Mouse (Mus musculus): Measurements from ENCODE around the gene Apol6.

The Apol6 gene

GRCm38 (mm10) chr15:77034526-77034925, 10.0 kb upstream of the Apol6 start:
- WGBS, result 73% methylated on average over 6 of the region's 6 CpGs

GRCm38 (mm10) chr15:77035643-77036042, 8.9 kb upstream of the Apol6 start:
- WGBS, result 89% methylated on average over 3 of the region's 3 CpGs

GRCm38 (mm10) chr15:77036320-77036988, 8.1 kb upstream of the Apol6 start:
- WGBS, result 73% methylated on average over 11 of the region's 11 CpGs

- 44% methylated on average over 2 of the region's 2 CpGs for WGBS
Observed at GRCm38 (mm10) chr15:77036989-77037277, 7.6 kb upstream of the Apol6 start.

GRCm38 (mm10) chr15:77037278-77038161, 7.0 kb upstream of the Apol6 start:
- WGBS, result 28% methylated on average over 11 of the region's 11 CpGs

GRCm38 (mm10) chr15:77039211-77039700, 5.3 kb upstream of the Apol6 start:
- WGBS, result 80% methylated on average over 9 of the region's 9 CpGs

GRCm38 (mm10) chr15:77040784-77041183, 3.7 kb upstream of the Apol6 start:
- 84% methylated on average over 3 of the region's 3 CpGs for WGBS

GRCm38 (mm10) chr15:77045609-77046008, 1.1 kb downstream of the Apol6 start:
- 92% methylated on average over 10 of the region's 10 CpGs for WGBS

- 95% methylated on average over 10 of the region's 10 CpGs for WGBS
Observed at GRCm38 (mm10) chr15:77050570-77050969, 6.0 kb downstream of the Apol6 start, which contains the start of gene Mb. Gene Mb, minus strand, starts transcription at chr15:77050670.

- 61% methylated on average over 1 of the region's 1 CpGs for WGBS
Observed at GRCm38 (mm10) chr15:77052176-77052575, 7.6 kb downstream of the Apol6 start.

GRCm38 (mm10) chr15:77053021-77053420, 8.5 kb downstream of the Apol6 start:
- WGBS, result 95% methylated on average over 1 of the region's 1 CpGs

- 67% methylated on average over 5 of the region's 5 CpGs for WGBS
Observed at GRCm38 (mm10) chr15:77054611-77055175, 10.2 kb downstream of the Apol6 start.

GRCm38 (mm10) chr15:77056001-77056790, 11.7 kb downstream of the Apol6 start:
- 51% methylated on average over 6 of the region's 6 CpGs for WGBS

- WGBS, result 74% methylated on average over 3 of the region's 3 CpGs
Observed at GRCm38 (mm10) chr15:77056791-77057051, 12.2 kb downstream of the Apol6 start.

GRCm38 (mm10) chr15:77059416-77059815, 14.9 kb downstream of the Apol6 start:
- WGBS, result 96% methylated on average over 4 of the region's 4 CpGs

- 77% methylated on average over 6 of the region's 6 CpGs for WGBS
Observed at GRCm38 (mm10) chr15:77065259-77065852, 20.8 kb downstream of the Apol6 start.

GRCm38 (mm10) chr15:77066233-77066632, 21.7 kb downstream of the Apol6 start:
- WGBS, result 57% methylated on average over 6 of the region's 6 CpGs

- WGBS, result 29% methylated on average over 3 of the region's 3 CpGs
Observed at GRCm38 (mm10) chr15:77068439-77068861, 23.9 kb downstream of the Apol6 start.

- 51% methylated on average over 3 of the region's 3 CpGs for WGBS
Observed at GRCm38 (mm10) chr15:77069019-77069418, 24.5 kb downstream of the Apol6 start.

GRCm38 (mm10) chr15:77070745-77071268, 26.3 kb downstream of the Apol6 start:
- 88% methylated on average over 11 of the region's 11 CpGs for WGBS

- 19% methylated on average over 10 of the region's 10 CpGs for WGBS
Observed at GRCm38 (mm10) chr15:77071501-77071900, 27.0 kb downstream of the Apol6 start.

Measured in cerebral cortex, adult 2 months (tissue).